Mouse (Mus musculus): ENCODE results near the gene Sppl2c. TPM values are rescaled to one million over a fixed set of nuclear protein-coding genes. Genes with fewer than 3 reads are reported as not detected.

Gene Sppl2c
- total and polyA plus RNA-seq, 3 experiments = not detected

GRCm38 (mm10) chr11:104237958-104238747 is 52.0 kb downstream of the Sppl2c start:
- no peak for DNase-seq (ENCODE audit: low read depth, low spot score)
- H3K4me1 ChIP-seq (ENCODE audit: control insufficient read depth in 1 of 2, insufficient read depth in 2 of 2, low read length in 2 of 2) = no peaks in the 10 kb centered on the region
- no peak overlapping the region for H3K27ac ChIP-seq (ENCODE audit: control insufficient read depth, low read depth, low read length)
- H3K9me3 ChIP-seq (replicated peaks; ENCODE audit: insufficient read depth, low read length) = no peaks in the 10 kb centered on the region
- TF ChIP-seq MYB (IDR thresholded peaks at IDR 0.05; ENCODE audit: low read depth, low read length) (no peak), MAX (IDR thresholded peaks at IDR 0.05; ENCODE audit: low read length) (no peak), TCF12 (IDR thresholded peaks at IDR 0.05; ENCODE audit: low read depth, low read length) (no peak), RCOR1 (IDR thresholded peaks at IDR 0.05; ENCODE audit: low read depth, low read length) (no peak), CTCF (IDR thresholded peaks at IDR 0.05 in 2 of 3, conservative IDR thresholded peaks at IDR 0.05 in 1 of 3; ENCODE audit: control insufficient read depth in 1 of 3, insufficient read depth in 1 of 3, low read depth in 2 of 3, low read length in 3 of 3, poor library complexity in 1 of 3, severe bottlenecking in 1 of 3) (no peak), NELFE (IDR thresholded peaks at IDR 0.05; ENCODE audit: low read depth, low read length) (no peak), POLR2A (IDR thresholded peaks at IDR 0.05; ENCODE audit: control insufficient read depth in 1 of 2, insufficient read depth in 1 of 2, low read depth in 1 of 2, low read length in 2 of 2, poor library complexity in 1 of 2) (no peak), MXI1 (IDR thresholded peaks at IDR 0.05; ENCODE audit: low read depth, low read length) (no peak), JUND (IDR thresholded peaks at IDR 0.05; ENCODE audit: low read depth, low read length) (no peak), ETS1 (IDR thresholded peaks at IDR 0.05; ENCODE audit: low read depth, low read length) (no peak), UBTF (IDR thresholded peaks at IDR 0.05; ENCODE audit: borderline replicate concordance, insufficient read depth, low read depth, low read length) (no peak), BHLHE40 (IDR thresholded peaks at IDR 0.05; ENCODE audit: borderline replicate concordance, low read depth, low read length) (no peak), ZC3H11A (IDR thresholded peaks at IDR 0.05; ENCODE audit: low read depth, low read length) (no peak)
- no peaks in the 10 kb centered on the region; a peak in 1 of 4 replicates for H3K27me3 ChIP-seq (ENCODE audit: control insufficient read depth in 1 of 2, insufficient read depth in 2 of 2, low read length in 2 of 2)
- no peak overlapping the region for H3K9ac ChIP-seq (ENCODE audit: control insufficient read depth, low read depth, low read length, poor library complexity, severe bottlenecking)
- H3K36me3 ChIP-seq (ENCODE audit: control insufficient read depth in 1 of 2, insufficient read depth in 2 of 2, low read length in 2 of 2) = no peaks in the 10 kb centered on the region
- H3K79me2 ChIP-seq (ENCODE audit: control insufficient read depth, insufficient read depth, low read length, poor library complexity) = no peaks in the 10 kb centered on the region
- no peak overlapping the region for H3K4me3 ChIP-seq (ENCODE audit: control insufficient read depth in 1 of 2, insufficient read depth in 1 of 2, low read depth in 2 of 2, low read length in 2 of 2)

Other genes with a start within 250 kb of the Sppl2c start
- gene Nsf, start 232.3 kb upstream of the Sppl2c start, total RNA-seq (2012; rRNA removed) = 37.9 and 43.4 TPM in 2 replicates
- gene Nsf, start 232.3 kb upstream of the Sppl2c start, polyA plus RNA-seq (2012; ENCODE audit: insufficient read depth in 1 of 2, insufficient read length in 2 of 2, low read depth in 1 of 2, low replicate concordance in 2 of 2, missing spikeins in 1 of 2) = 10 to 100 TPM in 1 of 2 experiments, not detected in 1; 40.2 TPM
- gene Arf2, start 219.6 kb upstream of the Sppl2c start, total RNA-seq (2012; rRNA removed) = 32.1 and 36.1 TPM in 2 replicates
- gene Arf2, start 219.6 kb upstream of the Sppl2c start, polyA plus RNA-seq (2012; ENCODE audit: insufficient read depth in 1 of 2, insufficient read length in 2 of 2, low read depth in 1 of 2, low replicate concordance in 2 of 2, missing spikeins in 1 of 2) = 10 to 100 TPM in 1 of 2 experiments, not detected in 1; 23.6 TPM
- not detected in 2 replicates for gene Crhr1, start 53.5 kb upstream of the Sppl2c start, total RNA-seq (2012; rRNA removed)
- not detected for gene Crhr1, start 53.5 kb upstream of the Sppl2c start, polyA plus RNA-seq (2012; ENCODE audit: insufficient read depth in 1 of 2, insufficient read length in 2 of 2, low read depth in 1 of 2, low replicate concordance in 2 of 2, missing spikeins in 1 of 2)
- gene Mapt, start 45.1 kb downstream of the Sppl2c start, total RNA-seq (2012; rRNA removed) = 0.72 and 0.89 TPM in 2 replicates
- 1 to 10 TPM in 1 of 2 experiments, not detected in 1; 1.7 TPM for gene Mapt, start 45.1 kb downstream of the Sppl2c start, polyA plus RNA-seq (2012; ENCODE audit: insufficient read depth in 1 of 2, insufficient read length in 2 of 2, low read depth in 1 of 2, low replicate concordance in 2 of 2, missing spikeins in 1 of 2)

All from MEL (cell line).